Comparison of ENCODE assay signal across 10 mouse cellular contexts in the genomic region with DNA sequence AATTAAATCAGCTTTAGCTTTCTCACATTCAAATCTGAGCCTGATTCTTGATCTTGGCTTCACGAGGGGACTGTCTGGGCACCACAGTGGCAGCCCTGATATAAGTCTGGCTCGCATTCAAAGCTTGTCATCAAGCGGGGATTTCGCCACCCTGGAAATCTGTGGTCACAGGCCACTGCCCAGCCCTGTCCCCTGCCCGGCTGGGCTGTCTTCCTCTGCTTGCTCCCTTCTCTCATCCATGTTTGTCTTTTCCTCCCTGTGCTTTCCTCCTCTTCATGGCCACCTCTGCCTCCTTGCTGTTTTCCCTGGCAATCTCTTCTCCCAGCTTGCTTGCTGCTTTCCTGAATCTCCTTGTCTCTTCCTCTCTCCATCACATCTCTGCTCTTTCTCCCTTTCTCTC. TPM values are rescaled to one million over a fixed set of nuclear protein-coding genes. Genes with fewer than 3 reads are reported as not detected.
DNase-seq lines count a peak whose midpoint lies in the region; ATAC-seq and TF ChIP-seq lines count a peak whose summit lies in the region.
"Had no signal": no experiment of that assay in that cellular context is flagged by ENCODE, and none has a peak within 500 bp of the region (broad histone marks: within the 10 kb centered on the region; RNA-seq: fewer than 3 reads in every experiment).

No protein-coding gene starts in this region.

- no peaks in the 10 kb centered on the region for H3K36me3 ChIP-seq in heart, embryonic 16.5 days (ENCODE audit: control insufficient read depth, insufficient read depth)
- no peaks in the 10 kb centered on the region for H3K36me3 ChIP-seq in hindbrain, postnatal 0 days (ENCODE audit: insufficient read depth, low read length)

- DNase-seq in heart, postnatal 25 days (ENCODE audit: low spot score), result no peak
- DNase-seq in 416B (ENCODE audit: low read depth), result peak; percentile 6
- DNase-seq in adrenal gland, postnatal 14 days, result peak; percentile 38
- DNase-seq in hindbrain, postnatal 0 days (ENCODE audit: low spot score), result peak; percentile 40
- DNase-seq in frontal cortex, postnatal 10 days (ENCODE audit: low spot score in 2 of 2), result no peak
- DNase-seq in layer of hippocampus, postnatal 14 days (ENCODE audit: low spot score in 2 of 2), result no peak
- no peak for DNase-seq in layer of hippocampus, adult 11-12 months (ENCODE audit: low spot score)

- no peak overlapping the region for H3K9ac ChIP-seq in heart, embryonic 16.5 days (ENCODE audit: low read length)
- peak overlapping the region; percentile 39; the same call in 1 of the 2 replicates for H3K9ac ChIP-seq in hindbrain, postnatal 0 days (replicated peaks; ENCODE audit: low read length)

- H3K4me3 ChIP-seq in heart, embryonic 16.5 days (ENCODE audit: low read length), result peak overlapping the region; percentile 39
- H3K4me3 ChIP-seq in hindbrain, postnatal 0 days (ENCODE audit: low read length), result 0 out of 2 replicates have a peak overlapping the region, but pooled peaks have one; percentile 19

- H3K27ac ChIP-seq in heart, embryonic 16.5 days (ENCODE audit: low read length), result no peak overlapping the region
- H3K27ac ChIP-seq in hindbrain, postnatal 0 days, result peak overlapping the region; percentile 56; the same call in 1 of the 2 replicates

- 46% methylated on average over 5 of the region's 5 CpGs for WGBS in heart, embryonic 16.5 days
- 38% methylated on average over 5 of the region's 5 CpGs for WGBS in hindbrain, postnatal 0 days

- H3K27me3 ChIP-seq in heart, embryonic 16.5 days (ENCODE audit: control insufficient read depth, insufficient read depth, low read length), result peaks cover 9% of the 10 kb centered on the region
- 0 out of 2 replicates have a peak, but pooled peaks cover 7% of the 10 kb centered on the region for H3K27me3 ChIP-seq in hindbrain, postnatal 0 days (ENCODE audit: insufficient read depth, low read length)

- intact Hi-C loops in heart, postnatal 25 days (cut with DNase I), result no loop called here

- no peak for TF ChIP-seq CTCF in hindbrain, postnatal 0 days (IDR thresholded peaks at IDR 0.05; ENCODE audit: low read depth)

- H3K4me2 ChIP-seq in heart, embryonic 16.5 days (ENCODE audit: low read depth, low read length), result peak overlapping the region; percentile 67
- H3K4me2 ChIP-seq in hindbrain, postnatal 0 days (ENCODE audit: low read depth, low read length), result peak overlapping the region; percentile 51

- H3K9me3 ChIP-seq in heart, embryonic 16.5 days (replicated peaks; ENCODE audit: control insufficient read depth, low read length), result no peaks in the 10 kb centered on the region
- no peaks in the 10 kb centered on the region for H3K9me3 ChIP-seq in hindbrain, postnatal 0 days (ENCODE audit: low read length)
- H3K9me3 ChIP-seq: megakaryocyte, embryonic 14.5 days had no signal

- no peak for ATAC-seq in heart, embryonic 16.5 days (replicated peaks; ENCODE audit: extremely low read depth, insufficient read depth, low FRiP score)
- no peak for ATAC-seq in hindbrain, postnatal 0 days

- H3K4me1 ChIP-seq in heart, embryonic 16.5 days (ENCODE audit: control insufficient read depth, insufficient read depth, low read length), result peaks cover 12% of the 10 kb centered on the region
- peaks cover 6% of the 10 kb centered on the region for H3K4me1 ChIP-seq in hindbrain, postnatal 0 days (ENCODE audit: insufficient read depth, low read length)

RNA-seq across cellular contexts. Expression of a gene that starts 6.7 kb away (rescaled TPM):
- not detected in 2 replicates for polyA plus RNA-seq in heart, embryonic 16.5 days (2015; fragmentation: Nextera tagmentation; extraction: Ambion mirVana)
- not detected for total RNA-seq in heart, postnatal 25 days (2021)
- total RNA-seq in adrenal gland, postnatal 14 days (2021), result not detected in 2 replicates
- 232 and 270 TPM in 2 replicates for total RNA-seq in hindbrain, postnatal 0 days (2014; rRNA removed)
- polyA plus RNA-seq in hindbrain, postnatal 0 days (2015; fragmentation: Nextera tagmentation; extraction: Ambion mirVana), result 491 and 501 TPM in 2 replicates
- total RNA-seq in layer of hippocampus, postnatal 14 days (2021), result 100 to 1,000 TPM; 330 to 395 TPM
- total RNA-seq: MEL had no signal

RNA-seq across cellular contexts. Expression of a gene that starts 34.7 kb away (rescaled TPM):
- not detected in 2 replicates for polyA plus RNA-seq in heart, embryonic 16.5 days (2015; fragmentation: Nextera tagmentation; extraction: Ambion mirVana)
- not detected for total RNA-seq in heart, postnatal 25 days (2021)
- total RNA-seq in adrenal gland, postnatal 14 days (2021), result not detected in 2 replicates
- total RNA-seq in hindbrain, postnatal 0 days (2014; rRNA removed), result not detected in 2 replicates
- 0.24 and 0.25 TPM in 2 replicates for polyA plus RNA-seq in hindbrain, postnatal 0 days (2015; fragmentation: Nextera tagmentation; extraction: Ambion mirVana)
- total RNA-seq in layer of hippocampus, postnatal 14 days (2021), result under 1 TPM; 0.36 to 0.65 TPM
- total RNA-seq: MEL had no signal

Comparison
In these comparisons a context has a peak if more than half of its experiments do, and no peak if none do; other contexts are left out.
1. DNase-seq: peak in 416B (single experiment), adrenal gland, postnatal 14 days (single experiment) and hindbrain, postnatal 0 days (single experiment); none in heart, postnatal 25 days (single experiment), frontal cortex, postnatal 10 days (0 of 2), layer of hippocampus, postnatal 14 days (0 of 2) and layer of hippocampus, adult 11-12 months (single experiment).
2. RNA of a gene that starts 6.7 kb away (total RNA-seq): 330 to 395 TPM in layer of hippocampus, postnatal 14 days and 232 to 270 TPM in hindbrain, postnatal 0 days; not detected in adrenal gland, postnatal 14 days and not detected in heart, postnatal 25 days; every median in the first group is over 100 times any median in the second.